Mouse (Mus musculus): ENCODE results near the gene Itga6. TPM values are rescaled to one million over a fixed set of nuclear protein-coding genes. Genes with fewer than 3 reads are reported as not detected.

Gene Itga6
- polyA plus RNA-seq, 1 experiment from 2014 or later: 22.3 TPM

- no peaks in the 10 kb centered on the region for H3K36me3 ChIP-seq (ENCODE audit: control insufficient read depth, insufficient read depth, low read length)
- no peak overlapping the region for H3K27ac ChIP-seq (ENCODE audit: low read depth, low read length)
- WGBS: 68% methylated on average over 8 of the region's 8 CpGs
- peaks cover 15% of the 10 kb centered on the region for H3K4me1 ChIP-seq (replicated peaks; ENCODE audit: control insufficient read depth, insufficient read depth, low read length)
- DNase-seq (ENCODE audit: low spot score) (no peak), ATAC-seq (replicated peaks; ENCODE audit: low FRiP score) (no peak; the same call in 1 of the 2 replicates)
- H3K4me2 ChIP-seq: no peak overlapping the region
- no peak overlapping the region for H3K9ac ChIP-seq (ENCODE audit: low read depth, low read length)
- no peaks in the 10 kb centered on the region for H3K9me3 ChIP-seq (ENCODE audit: control insufficient read depth, low read length)
- H3K27me3 ChIP-seq (replicated peaks; ENCODE audit: control insufficient read depth, insufficient read depth, low read length): no peaks in the 10 kb centered on the region
- no peak overlapping the region for H3K4me3 ChIP-seq (ENCODE audit: low read depth, low read length)
These were observed 5.9 kb downstream of the Itga6 start for GRCm38 (mm10) chr2:71751336-71751735.

DNA sequence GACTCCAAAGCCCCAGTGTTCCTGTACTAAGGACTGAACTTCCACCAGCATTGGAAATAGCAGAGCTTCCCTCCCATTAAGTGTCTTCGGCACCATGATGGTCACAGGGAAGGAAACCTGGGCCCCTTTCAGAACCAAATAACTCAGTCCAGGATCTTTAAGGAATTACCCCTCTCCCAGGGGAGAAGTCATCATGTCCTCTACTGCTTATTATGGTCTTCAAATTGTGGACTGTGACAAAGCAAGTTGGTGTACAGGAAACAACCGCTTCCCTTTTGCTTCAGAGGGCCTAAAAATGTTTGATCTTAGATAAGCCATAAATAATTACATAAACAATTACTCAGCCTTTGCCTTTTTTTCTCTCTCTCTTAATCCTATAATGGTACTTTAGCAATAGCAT lies 6.4 kb downstream of the Itga6 start:
- 52% methylated on average over 2 of the region's 2 CpGs for WGBS
- H3K27me3 ChIP-seq (replicated peaks; ENCODE audit: control insufficient read depth, insufficient read depth, low read length): no peaks in the 10 kb centered on the region
- H3K27ac ChIP-seq (ENCODE audit: low read depth, low read length): no peak overlapping the region
- no peak for DNase-seq (ENCODE audit: low spot score)
- no peak overlapping the region for H3K4me2 ChIP-seq
- no peak overlapping the region for H3K9ac ChIP-seq (ENCODE audit: low read depth, low read length)
- H3K36me3 ChIP-seq (ENCODE audit: control insufficient read depth, insufficient read depth, low read length): no peaks in the 10 kb centered on the region
- H3K4me3 ChIP-seq (ENCODE audit: low read depth, low read length): no peak overlapping the region
- H3K4me1 ChIP-seq (replicated peaks; ENCODE audit: control insufficient read depth, insufficient read depth, low read length): peaks cover 16% of the 10 kb centered on the region
- no peak for ATAC-seq (replicated peaks; ENCODE audit: low FRiP score)
- no peaks in the 10 kb centered on the region for H3K9me3 ChIP-seq (ENCODE audit: control insufficient read depth, low read length)

GRCm38 (mm10) chr2:71752383-71752782 lies 7.0 kb downstream of the Itga6 start:
- H3K9me3 ChIP-seq (ENCODE audit: control insufficient read depth, low read length): no peaks in the 10 kb centered on the region
- WGBS: 60% methylated on average over 2 of the region's 2 CpGs
- DNase-seq (ENCODE audit: low spot score): no peak
- H3K27ac ChIP-seq (ENCODE audit: low read depth, low read length): no peak overlapping the region
- no peak overlapping the region for H3K9ac ChIP-seq (ENCODE audit: low read depth, low read length)
- peaks cover 18% of the 10 kb centered on the region for H3K4me1 ChIP-seq (replicated peaks; ENCODE audit: control insufficient read depth, insufficient read depth, low read length)
- no peaks in the 10 kb centered on the region for H3K27me3 ChIP-seq (replicated peaks; ENCODE audit: control insufficient read depth, insufficient read depth, low read length)
- H3K4me2 ChIP-seq: no peak overlapping the region
- no peaks in the 10 kb centered on the region for H3K36me3 ChIP-seq (ENCODE audit: control insufficient read depth, insufficient read depth, low read length)
- no peak overlapping the region for H3K4me3 ChIP-seq (ENCODE audit: low read depth, low read length)
- peak; percentile 61; the same call in 1 of the 2 replicates for ATAC-seq (replicated peaks; ENCODE audit: low FRiP score)

DNA sequence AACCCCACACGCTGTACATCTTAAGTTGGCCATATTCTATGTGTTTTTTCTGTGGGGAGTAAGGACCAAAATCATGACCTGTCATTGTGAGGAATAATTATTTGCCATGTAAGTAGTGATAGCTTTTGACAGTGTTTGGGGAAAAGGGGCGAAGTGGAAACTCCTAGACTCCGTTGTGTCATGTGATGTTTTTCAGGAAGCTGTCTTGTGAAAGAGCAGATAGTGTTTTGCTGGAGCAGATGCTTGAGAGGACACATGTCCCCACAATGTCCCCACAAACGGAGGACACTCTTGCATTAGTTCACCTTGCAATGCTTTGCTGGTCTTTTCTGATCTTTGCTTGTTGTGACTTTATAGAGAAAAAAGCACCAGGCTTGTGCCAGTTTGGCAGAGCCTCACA lies 7.7 kb downstream of the Itga6 start:
- DNase-seq (ENCODE audit: low spot score) (no peak), ATAC-seq (replicated peaks; ENCODE audit: low FRiP score) (no peak)
- Histone ChIP-seq H3K27ac (ENCODE audit: low read depth, low read length) (no peak overlapping the region), H3K36me3 (ENCODE audit: control insufficient read depth, insufficient read depth, low read length) (no peaks in the 10 kb centered on the region), H3K4me1 (replicated peaks; ENCODE audit: control insufficient read depth, insufficient read depth, low read length) (peaks cover 19% of the 10 kb centered on the region), H3K4me3 (ENCODE audit: low read depth, low read length) (no peak overlapping the region), H3K27me3 (replicated peaks; ENCODE audit: control insufficient read depth, insufficient read depth, low read length) (no peaks in the 10 kb centered on the region), H3K9me3 (ENCODE audit: control insufficient read depth, low read length) (no peaks in the 10 kb centered on the region), H3K4me2 (no peak overlapping the region), H3K9ac (ENCODE audit: low read depth, low read length) (no peak overlapping the region)
- 54% methylated on average over 4 of the region's 4 CpGs for WGBS

- WGBS: 77% methylated on average over 4 of the region's 4 CpGs
These were observed 10.3 kb downstream of the Itga6 start for GRCm38 (mm10) chr2:71755748-71756147.

GRCm38 (mm10) chr2:71757098-71757497 lies 11.7 kb downstream of the Itga6 start:
- H3K27ac ChIP-seq (ENCODE audit: low read depth, low read length): no peak overlapping the region
- WGBS: 30% methylated on average over 5 of the region's 5 CpGs
- ATAC-seq (replicated peaks; ENCODE audit: low FRiP score): no peak

More at GRCm38 (mm10) chr2:71755748-71756147, 10.3 kb downstream of the Itga6 start:
- no peak for DNase-seq (ENCODE audit: low spot score)
- H3K9me3 ChIP-seq (ENCODE audit: control insufficient read depth, low read length): no peaks in the 10 kb centered on the region
- no peak overlapping the region for H3K27ac ChIP-seq (ENCODE audit: low read depth, low read length)
- no peak overlapping the region for H3K4me3 ChIP-seq (ENCODE audit: low read depth, low read length)
- no peak overlapping the region for H3K4me2 ChIP-seq
- H3K4me1 ChIP-seq (replicated peaks; ENCODE audit: control insufficient read depth, insufficient read depth, low read length): peaks cover 13% of the 10 kb centered on the region
- H3K36me3 ChIP-seq (ENCODE audit: control insufficient read depth, insufficient read depth, low read length): no peaks in the 10 kb centered on the region
- no peaks in the 10 kb centered on the region for H3K27me3 ChIP-seq (replicated peaks; ENCODE audit: control insufficient read depth, insufficient read depth, low read length)
- no peak for ATAC-seq (replicated peaks; ENCODE audit: low FRiP score)
- H3K9ac ChIP-seq (ENCODE audit: low read depth, low read length): no peak overlapping the region

GRCm38 (mm10) chr2:71758591-71759531 lies 13.4 kb downstream of the Itga6 start:
- Histone ChIP-seq H3K9me3 (ENCODE audit: control insufficient read depth, low read length) (no peaks in the 10 kb centered on the region), H3K9ac (ENCODE audit: low read depth, low read length) (no peak overlapping the region), H3K27ac (ENCODE audit: low read depth, low read length) (no peak overlapping the region), H3K4me2 (no peak overlapping the region), H3K4me3 (ENCODE audit: low read depth, low read length) (no peak overlapping the region), H3K4me1 (replicated peaks; ENCODE audit: control insufficient read depth, insufficient read depth, low read length) (peaks cover 8% of the 10 kb centered on the region), H3K27me3 (replicated peaks; ENCODE audit: control insufficient read depth, insufficient read depth, low read length) (no peaks in the 10 kb centered on the region), H3K36me3 (ENCODE audit: control insufficient read depth, insufficient read depth, low read length) (no peaks in the 10 kb centered on the region)
- no peak for DNase-seq (ENCODE audit: low spot score)
- WGBS: 40% methylated on average over 19 of the region's 19 CpGs
- no peak for ATAC-seq (replicated peaks; ENCODE audit: low FRiP score)

More at GRCm38 (mm10) chr2:71757098-71757497, 11.7 kb downstream of the Itga6 start:
- Histone ChIP-seq H3K9me3 (ENCODE audit: control insufficient read depth, low read length) (no peaks in the 10 kb centered on the region), H3K4me1 (replicated peaks; ENCODE audit: control insufficient read depth, insufficient read depth, low read length) (peaks cover 13% of the 10 kb centered on the region), H3K27me3 (replicated peaks; ENCODE audit: control insufficient read depth, insufficient read depth, low read length) (no peaks in the 10 kb centered on the region), H3K9ac (ENCODE audit: low read depth, low read length) (no peak overlapping the region), H3K4me3 (ENCODE audit: low read depth, low read length) (no peak overlapping the region), H3K4me2 (no peak overlapping the region), H3K36me3 (ENCODE audit: control insufficient read depth, insufficient read depth, low read length) (no peaks in the 10 kb centered on the region)
- no peak for DNase-seq (ENCODE audit: low spot score)

DNA sequence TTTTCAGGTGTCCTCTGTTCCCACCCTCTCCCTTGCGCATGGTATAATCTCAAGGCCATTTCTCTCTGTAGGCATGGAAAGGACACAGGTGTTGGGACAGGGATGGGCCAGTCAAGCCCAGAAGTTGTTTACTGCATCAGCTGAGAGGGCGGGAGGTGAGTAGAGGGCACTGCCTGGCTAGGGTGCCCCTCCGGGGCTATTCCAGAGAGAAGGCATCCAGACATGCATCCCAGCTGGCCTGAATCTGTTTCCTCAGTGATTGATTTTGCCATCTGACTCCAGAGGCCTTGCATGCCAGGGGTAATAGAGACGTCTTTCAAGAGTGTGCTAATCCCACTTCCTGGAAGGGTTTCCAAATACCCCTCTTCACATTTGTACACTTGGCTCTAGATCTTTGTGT lies 14.7 kb downstream of the Itga6 start:
- no peaks in the 10 kb centered on the region for H3K36me3 ChIP-seq (ENCODE audit: control insufficient read depth, insufficient read depth, low read length)
- peaks cover 8% of the 10 kb centered on the region for H3K4me1 ChIP-seq (replicated peaks; ENCODE audit: control insufficient read depth, insufficient read depth, low read length)
- 73% methylated on average over 4 of the region's 4 CpGs for WGBS
- H3K4me2 ChIP-seq: no peak overlapping the region
- no peak overlapping the region for H3K9ac ChIP-seq (ENCODE audit: low read depth, low read length)
- DNase-seq (ENCODE audit: low spot score) (no peak), ATAC-seq (replicated peaks; ENCODE audit: low FRiP score) (no peak)
- H3K27ac ChIP-seq (ENCODE audit: low read depth, low read length): no peak overlapping the region
- H3K9me3 ChIP-seq (ENCODE audit: control insufficient read depth, low read length): no peaks in the 10 kb centered on the region
- H3K27me3 ChIP-seq (replicated peaks; ENCODE audit: control insufficient read depth, insufficient read depth, low read length): no peaks in the 10 kb centered on the region
- H3K4me3 ChIP-seq (ENCODE audit: low read depth, low read length): no peak overlapping the region

GRCm38 (mm10) chr2:71761081-71761480 lies 15.7 kb downstream of the Itga6 start:
- H3K27ac ChIP-seq (ENCODE audit: low read depth, low read length): no peak overlapping the region
- WGBS: 90% methylated on average over 9 of the region's 9 CpGs
- H3K9me3 ChIP-seq (ENCODE audit: control insufficient read depth, low read length): no peaks in the 10 kb centered on the region
- DNase-seq (ENCODE audit: low spot score) (no peak), ATAC-seq (replicated peaks; ENCODE audit: low FRiP score) (no peak)
- no peak overlapping the region for H3K9ac ChIP-seq (ENCODE audit: low read depth, low read length)
- H3K4me1 ChIP-seq (replicated peaks; ENCODE audit: control insufficient read depth, insufficient read depth, low read length): peaks cover 8% of the 10 kb centered on the region
- H3K4me3 ChIP-seq (ENCODE audit: low read depth, low read length): no peak overlapping the region
- no peaks in the 10 kb centered on the region for H3K27me3 ChIP-seq (replicated peaks; ENCODE audit: control insufficient read depth, insufficient read depth, low read length)
- H3K36me3 ChIP-seq (ENCODE audit: control insufficient read depth, insufficient read depth, low read length): no peaks in the 10 kb centered on the region
- H3K4me2 ChIP-seq: no peak overlapping the region

All from liver, embryonic 11.5 days (tissue).